Mouse (Mus musculus): Measurements from ENCODE around the gene Mus81. TPM values are rescaled to one million over a fixed set of nuclear protein-coding genes. Genes with fewer than 3 reads are reported as not detected.

The Mus81 gene
- total and polyA plus RNA-seq, 3 experiments: 16.0 to 38.0 (median 19.5) TPM

DNA sequence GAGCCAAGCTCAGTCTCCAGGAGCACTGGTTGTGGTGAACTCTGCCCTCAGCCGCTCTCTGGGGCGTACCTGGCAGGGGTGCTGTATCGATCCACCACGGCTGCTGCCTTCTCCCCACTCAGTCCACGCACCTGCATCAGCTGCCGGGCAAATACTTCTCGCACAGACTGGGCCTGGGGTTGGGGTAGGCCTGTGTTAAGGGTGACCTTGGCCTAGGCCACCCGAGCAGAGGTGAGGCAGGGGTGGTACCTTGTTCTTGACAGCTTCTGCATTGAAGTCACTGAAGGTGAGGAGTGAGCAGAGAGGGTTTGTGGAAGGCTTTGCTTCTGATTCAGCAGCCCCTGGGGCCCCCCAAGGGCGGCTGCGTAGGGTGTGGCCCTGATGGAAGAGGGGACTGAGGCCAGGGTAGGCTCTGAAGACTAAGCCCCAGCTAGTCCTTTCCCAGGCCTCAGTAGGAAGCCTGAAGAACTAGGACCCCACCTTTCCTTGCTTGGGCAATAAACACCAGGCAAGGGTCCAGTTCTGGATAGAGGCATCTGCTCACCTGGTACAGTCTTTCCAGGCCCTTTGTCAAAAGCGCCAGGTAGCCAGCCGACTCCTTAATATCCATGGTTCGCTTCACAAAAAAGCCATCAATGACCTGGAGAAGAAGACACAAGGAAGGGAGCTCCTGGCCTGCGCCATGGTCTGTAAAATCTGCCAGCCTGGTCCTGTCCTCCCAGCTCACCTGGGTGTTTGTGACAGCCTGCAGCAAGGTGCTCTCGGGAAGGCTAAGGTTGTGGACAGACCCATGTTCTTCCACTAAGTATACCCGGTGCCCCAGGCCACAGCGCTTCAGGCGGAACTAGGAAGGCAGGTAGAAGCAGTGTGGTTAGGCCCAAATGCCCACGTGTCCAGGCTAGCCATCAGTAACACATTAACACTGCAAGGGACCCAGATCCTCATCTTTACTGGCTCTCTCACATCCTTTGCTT, 4.5 kb downstream of the Mus81 start:
- peaks cover 43% of the 10 kb centered on the region for H3K4me1 ChIP-seq (ENCODE audit: insufficient read depth, low read depth, low read length)
- H3K9me3 ChIP-seq (replicated peaks): no peaks in the 10 kb centered on the region
- TF ChIP-seq POLR2AphosphoS5 (IDR thresholded peaks at IDR 0.05; ENCODE audit: insufficient replicate concordance, low read depth, low read length) (no peak), CTCF (IDR thresholded peaks at IDR 0.05; ENCODE audit: low read depth, low read length) (no peak), TAL1 (conservative IDR thresholded peaks at IDR 0.05; ENCODE audit: low read depth, low read length) (no peak), GATA2 (IDR thresholded peaks at IDR 0.05; ENCODE audit: borderline replicate concordance, low read depth, low read length) (no peak), GATA1 (IDR thresholded peaks at IDR 0.05; ENCODE audit: borderline replicate concordance, low read length) (no peak)
- H3K27me3 ChIP-seq (ENCODE audit: insufficient read depth, low read length): peaks cover 9% of the 10 kb centered on the region
- ATAC-seq (ENCODE audit: extremely low read depth, insufficient number of reproducible peaks, low FRiP score, poor library complexity, severe bottlenecking): no peak
- H3K36me3 ChIP-seq (replicated peaks): peaks cover 59% of the 10 kb centered on the region
- no peak for DNase-seq (ENCODE audit: low spot score)
- H3K4me3 ChIP-seq (ENCODE audit: low read depth, low read length): no peak overlapping the region

DNA sequence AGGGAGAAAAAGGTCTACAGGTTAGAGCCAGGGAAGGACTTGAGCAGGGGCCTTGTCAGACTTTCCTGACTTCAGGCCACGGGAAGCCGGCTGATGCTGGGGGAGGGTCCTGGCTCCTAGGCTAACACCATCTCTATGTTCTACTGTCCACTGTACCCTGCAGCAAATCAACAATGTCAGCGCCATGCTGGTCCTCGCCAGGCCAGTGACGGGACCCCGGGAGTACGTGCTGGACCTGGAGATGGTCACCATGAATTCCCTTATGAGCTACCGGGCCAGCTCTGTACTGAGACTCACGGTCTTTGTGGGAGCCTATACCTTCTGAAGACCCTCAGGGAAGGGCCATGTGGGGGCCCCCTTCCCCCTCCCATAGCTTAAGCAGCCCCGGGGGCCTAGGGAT, 6.8 kb downstream of the Mus81 start:
- DNase-seq (ENCODE audit: low spot score) (no peak), ATAC-seq (ENCODE audit: extremely low read depth, insufficient number of reproducible peaks, low FRiP score, poor library complexity, severe bottlenecking) (no peak)
- H3K4me3 ChIP-seq (ENCODE audit: low read depth, low read length): no peak overlapping the region
- H3K4me1 ChIP-seq (ENCODE audit: insufficient read depth, low read depth, low read length): peaks cover 25% of the 10 kb centered on the region
- TF ChIP-seq CTCF (IDR thresholded peaks at IDR 0.05; ENCODE audit: low read depth, low read length): no peak
- TF ChIP-seq POLR2AphosphoS5 (IDR thresholded peaks at IDR 0.05; ENCODE audit: insufficient replicate concordance, low read depth, low read length): no peak
- TF ChIP-seq GATA1 (IDR thresholded peaks at IDR 0.05; ENCODE audit: borderline replicate concordance, low read length): no peak
- no peak for TF ChIP-seq TAL1 (conservative IDR thresholded peaks at IDR 0.05; ENCODE audit: low read depth, low read length)
- TF ChIP-seq GATA2 (IDR thresholded peaks at IDR 0.05; ENCODE audit: borderline replicate concordance, low read depth, low read length): no peak
- no peaks in the 10 kb centered on the region for H3K9me3 ChIP-seq (replicated peaks)
- H3K36me3 ChIP-seq (replicated peaks): peaks cover 51% of the 10 kb centered on the region
- H3K27me3 ChIP-seq (ENCODE audit: insufficient read depth, low read length): peaks cover 24% of the 10 kb centered on the region

- H3K4me1 ChIP-seq (ENCODE audit: insufficient read depth, low read depth, low read length): peaks cover 17% of the 10 kb centered on the region
- peaks cover 37% of the 10 kb centered on the region for H3K36me3 ChIP-seq (replicated peaks)
- ATAC-seq (ENCODE audit: extremely low read depth, insufficient number of reproducible peaks, low FRiP score, poor library complexity, severe bottlenecking): no peak
- peaks cover 37% of the 10 kb centered on the region for H3K27me3 ChIP-seq (ENCODE audit: insufficient read depth, low read length)
- no peak overlapping the region for H3K4me3 ChIP-seq (ENCODE audit: low read depth, low read length)
- H3K9me3 ChIP-seq (replicated peaks): no peaks in the 10 kb centered on the region
- TF ChIP-seq TAL1 (conservative IDR thresholded peaks at IDR 0.05; ENCODE audit: low read depth, low read length) (no peak), GATA2 (IDR thresholded peaks at IDR 0.05; ENCODE audit: borderline replicate concordance, low read depth, low read length) (no peak), POLR2AphosphoS5 (IDR thresholded peaks at IDR 0.05; ENCODE audit: insufficient replicate concordance, low read depth, low read length) (no peak), CTCF (IDR thresholded peaks at IDR 0.05; ENCODE audit: low read depth, low read length) (no peak), GATA1 (IDR thresholded peaks at IDR 0.05; ENCODE audit: borderline replicate concordance, low read length) (no peak)
- DNase-seq (ENCODE audit: low spot score): no peak
Measured at GRCm38 (mm10) chr19:5480016-5480415, 8.2 kb downstream of the Mus81 start.

DNA sequence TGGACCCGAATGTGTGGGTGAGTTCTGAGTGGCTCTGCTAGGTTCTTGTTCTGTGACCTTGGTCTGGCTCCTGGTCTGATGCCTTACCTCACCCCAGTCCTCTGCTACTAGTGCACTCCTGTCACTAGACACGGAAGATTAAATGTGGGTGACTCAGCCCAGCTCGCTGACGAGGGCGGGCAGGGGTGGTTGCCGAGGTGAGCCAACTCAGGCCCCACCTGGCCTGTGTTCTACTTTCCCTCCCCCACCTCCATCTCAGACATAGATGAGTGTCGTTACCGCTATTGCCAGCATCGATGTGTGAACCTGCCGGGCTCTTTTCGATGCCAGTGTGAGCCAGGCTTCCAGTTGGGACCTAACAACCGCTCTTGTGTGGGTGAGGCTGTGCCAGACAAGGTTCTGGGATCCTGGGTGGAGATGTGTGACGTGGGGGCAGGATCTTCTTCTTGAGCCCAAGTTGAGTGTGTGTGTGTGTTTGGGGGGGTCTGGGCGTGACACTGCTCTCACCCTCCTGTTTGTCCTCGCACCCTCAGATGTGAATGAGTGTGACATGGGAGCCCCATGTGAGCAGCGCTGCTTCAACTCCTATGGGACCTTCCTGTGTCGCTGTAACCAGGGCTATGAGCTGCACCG, 10.4 kb downstream of the Mus81 start:
- ATAC-seq (ENCODE audit: extremely low read depth, insufficient number of reproducible peaks, low FRiP score, poor library complexity, severe bottlenecking) (no peak), DNase-seq (ENCODE audit: low spot score) (no peak)
- Histone ChIP-seq H3K4me3 (ENCODE audit: low read depth, low read length) (no peak overlapping the region), H3K9me3 (replicated peaks) (no peaks in the 10 kb centered on the region), H3K36me3 (replicated peaks) (peaks cover 15% of the 10 kb centered on the region), H3K27me3 (ENCODE audit: insufficient read depth, low read length) (peaks cover 56% of the 10 kb centered on the region), H3K4me1 (ENCODE audit: insufficient read depth, low read depth, low read length) (peaks cover 16% of the 10 kb centered on the region)
- no peak for TF ChIP-seq GATA2 (IDR thresholded peaks at IDR 0.05; ENCODE audit: borderline replicate concordance, low read depth, low read length)
- no peak for TF ChIP-seq TAL1 (conservative IDR thresholded peaks at IDR 0.05; ENCODE audit: low read depth, low read length)
- no peak for TF ChIP-seq POLR2AphosphoS5 (IDR thresholded peaks at IDR 0.05; ENCODE audit: insufficient replicate concordance, low read depth, low read length)
- TF ChIP-seq GATA1 (IDR thresholded peaks at IDR 0.05; ENCODE audit: borderline replicate concordance, low read length): no peak
- no peak for TF ChIP-seq CTCF (IDR thresholded peaks at IDR 0.05; ENCODE audit: low read depth, low read length)

- TF ChIP-seq GATA2 (IDR thresholded peaks at IDR 0.05; ENCODE audit: borderline replicate concordance, low read depth, low read length) (no peak), TAL1 (conservative IDR thresholded peaks at IDR 0.05; ENCODE audit: low read depth, low read length) (no peak), CTCF (IDR thresholded peaks at IDR 0.05; ENCODE audit: low read depth, low read length) (no peak), GATA1 (IDR thresholded peaks at IDR 0.05; ENCODE audit: borderline replicate concordance, low read length) (no peak), POLR2AphosphoS5 (IDR thresholded peaks at IDR 0.05; ENCODE audit: insufficient replicate concordance, low read depth, low read length) (no peak)
- Histone ChIP-seq H3K36me3 (replicated peaks) (peaks cover 9% of the 10 kb centered on the region), H3K9me3 (replicated peaks) (no peaks in the 10 kb centered on the region), H3K4me1 (ENCODE audit: insufficient read depth, low read depth, low read length) (peaks cover 16% of the 10 kb centered on the region), H3K4me3 (ENCODE audit: low read depth, low read length) (no peak overlapping the region), H3K27me3 (ENCODE audit: insufficient read depth, low read length) (peaks cover 56% of the 10 kb centered on the region)
- ATAC-seq (ENCODE audit: extremely low read depth, insufficient number of reproducible peaks, low FRiP score, poor library complexity, severe bottlenecking) (no peak), DNase-seq (ENCODE audit: low spot score) (no peak)
Measured at GRCm38 (mm10) chr19:5477004-5477667, 11.1 kb downstream of the Mus81 start.

Data from G1E (cell line).